Mouse (Mus musculus) olfactory bulb, adult 2 months (tissue): ENCODE data around the gene Sh2d7.
A peak's percentile ranks its signal among the peaks of the same experiment; 100 is the strongest.

Source experiments
- CTCF ChIP-seq: fragments of 200-500 bp; IDR thresholded peaks from 2 replicates; pipeline ENCODE4 v1.5.1; 2012; ENCODE audit warnings: low read depth, mild to moderate bottlenecking, low read length, moderate library complexity; ENCODE audit not compliant: insufficient read depth
- POLR2A ChIP-seq: fragments of 200-500 bp; IDR thresholded peaks from 2 replicates; pipeline ENCODE4 v1.6.1; 2012; ENCODE audit warnings: mild to moderate bottlenecking, low read depth, low read length, moderate library complexity; ENCODE audit not compliant: insufficient read depth

DNA sequence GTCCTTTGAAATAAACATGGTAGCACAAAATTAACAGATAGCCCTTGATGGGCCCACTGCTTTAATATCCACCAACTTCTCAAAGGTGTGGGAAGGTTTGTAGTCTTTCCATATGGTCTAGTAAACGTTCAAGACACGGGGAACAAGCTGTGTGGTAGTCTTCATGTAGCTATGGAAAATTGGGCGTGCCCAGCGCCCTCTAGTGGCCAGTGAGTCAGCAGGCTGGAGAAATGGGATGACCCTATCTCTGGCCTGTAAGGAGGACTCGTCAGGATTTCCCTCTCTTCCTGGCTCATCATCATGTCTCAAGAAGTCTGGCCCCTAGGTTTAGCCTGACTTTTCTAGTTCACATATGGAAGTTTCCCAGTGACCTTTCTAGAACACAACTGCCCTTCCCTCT, 8.8 kb downstream of the Sh2d7 start:
- TF ChIP-seq CTCF, result peak; percentile 28; the same call in 1 of the 2 replicates
- TF ChIP-seq POLR2A, result no peak
